Mouse (Mus musculus): Measurements from ENCODE around the gene Tal1.

GRCm38 (mm10) chr4:115103510-115103909 is 47.3 kb downstream of the Tal1 start:
- TF ChIP-seq CTCF (conservative IDR thresholded peaks at IDR 0.05; ENCODE audit: low read length) (no peak), NANOG (IDR thresholded peaks at IDR 0.05; ENCODE audit: borderline replicate concordance, low read length) (no peak)
